Mouse (Mus musculus) adrenal gland, postnatal 36 days (tissue): ENCODE measurements around the gene Tsga10. TPM values are rescaled to one million over a fixed set of nuclear protein-coding genes. Genes with fewer than 3 reads are reported as not detected.
A peak's percentile ranks its signal among the peaks of the same experiment; 100 is the strongest.

Experiments
- DNase-seq, 2 experiments: peaks; one replicate each; pipeline ENCODE4 v3.0.0; 2021; ENCODE audit warnings: mixed read lengths in 1 of 2
- long read RNA-seq, 2 experiments: library from polyadenylated mRNA; stranded (forward); transcript quantifications; one replicate each; pipeline ENCODE4 v2.0.0; 2021; ENCODE audit warnings: borderline sequencing depth in 2 of 2
- total RNA-seq, 2 experiments: library from RNA; stranded (reverse); gene quantifications; 2 replicates each; pipeline ENCODE4 v1.2.3; 2021

The Tsga10 gene
- total RNA-seq: 1 to 10 TPM; 5.1 to 5.2 TPM
- long read RNA-seq, experiment 1, partial matches to known transcripts: 0 of 1 reads
- long read RNA-seq, experiment 1, other reads (novel, unspliced or antisense): 1 of 1 reads
- long read RNA-seq, experiment 2, partial matches to known transcripts: 0 of 1 reads
- long read RNA-seq, experiment 2, other reads (novel, unspliced or antisense): 1 of 1 reads

DNA sequence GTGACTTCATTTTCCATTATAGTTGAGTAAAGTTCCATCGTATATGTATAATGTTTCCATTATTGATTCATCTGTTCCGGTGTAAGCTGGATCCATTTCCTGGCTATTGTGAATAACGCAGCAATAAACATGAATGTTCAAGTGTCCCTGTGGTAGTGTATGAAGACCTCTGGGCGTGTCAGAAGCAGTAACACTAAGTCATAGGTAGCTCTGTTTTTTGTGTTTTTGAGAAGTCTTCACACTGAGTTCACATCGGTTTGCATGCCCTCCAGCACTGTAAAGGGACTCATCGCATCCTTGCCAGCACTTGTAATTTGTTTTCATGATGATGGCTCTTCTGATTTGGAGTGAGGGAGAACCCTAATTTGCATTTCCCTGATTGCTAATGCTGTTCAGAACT is at the start of gene Tsga10:
TSS of gene Tsga10 (minus strand) at position 144 of the 400 bp plus-strand sequence.
- DNase-seq: no peak

DNA sequence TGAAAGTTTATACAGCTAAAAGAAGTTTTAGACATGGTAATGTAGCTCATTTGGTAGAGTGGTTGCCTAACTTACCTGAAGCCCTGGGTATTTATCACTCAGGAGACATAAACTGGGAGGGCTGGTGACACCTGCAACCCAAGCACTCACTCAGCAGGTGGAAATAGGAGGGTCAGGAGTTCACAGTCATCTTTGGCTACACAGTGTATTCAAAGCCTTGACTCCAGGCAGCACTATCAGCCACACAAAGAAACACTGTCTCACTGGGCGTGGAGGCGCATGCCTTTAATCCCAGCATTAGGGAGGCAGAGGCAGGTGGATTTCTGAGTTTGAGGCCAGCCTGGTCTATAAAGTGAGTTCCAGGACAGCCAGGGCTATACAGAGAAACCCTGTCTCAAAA is 46.5 kb upstream of the Tsga10 start:
- DNase-seq: no peak

DNA sequence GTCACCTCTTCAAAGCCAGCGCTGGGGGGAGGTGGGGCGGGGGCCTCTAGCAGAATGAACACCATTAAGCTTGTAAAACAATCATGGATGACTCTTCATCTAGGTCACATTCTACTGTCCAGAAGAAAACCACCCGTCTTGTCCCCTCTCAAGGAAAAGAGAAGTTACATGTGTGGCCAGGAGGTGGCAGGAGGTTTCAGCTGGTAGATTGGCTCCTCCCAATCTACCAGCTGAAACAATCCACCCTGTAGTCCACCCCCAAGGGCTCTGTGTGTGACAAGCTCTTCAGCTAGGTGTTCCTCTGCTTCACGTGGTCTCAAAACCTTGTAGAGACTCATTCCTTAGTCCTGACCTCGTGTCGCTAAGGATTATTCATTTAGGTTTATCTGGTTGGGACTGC is 36.9 kb upstream of the Tsga10 start:
- DNase-seq: peak; percentile 20 to 52

DNA sequence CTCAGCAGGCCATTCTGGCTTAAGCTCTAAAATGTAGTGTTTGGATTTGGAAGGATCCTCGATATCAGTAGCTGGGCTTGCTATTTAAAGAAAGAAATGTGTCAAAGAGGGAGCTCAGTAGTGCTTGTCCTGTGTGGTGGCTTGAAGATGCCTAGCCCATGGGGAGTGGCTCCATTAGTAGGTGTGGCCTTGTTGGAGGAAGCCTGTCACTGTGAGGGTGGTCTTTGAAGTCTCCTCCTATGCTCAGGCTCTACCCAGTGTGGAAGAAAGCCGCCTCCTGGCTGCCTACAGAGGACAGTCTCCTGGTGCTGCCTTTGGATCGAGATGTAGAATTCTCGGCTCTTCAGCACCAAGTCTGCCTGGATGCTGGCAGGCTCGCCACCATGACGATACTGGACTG is 34.1 kb upstream of the Tsga10 start:
- no peak for DNase-seq

DNA sequence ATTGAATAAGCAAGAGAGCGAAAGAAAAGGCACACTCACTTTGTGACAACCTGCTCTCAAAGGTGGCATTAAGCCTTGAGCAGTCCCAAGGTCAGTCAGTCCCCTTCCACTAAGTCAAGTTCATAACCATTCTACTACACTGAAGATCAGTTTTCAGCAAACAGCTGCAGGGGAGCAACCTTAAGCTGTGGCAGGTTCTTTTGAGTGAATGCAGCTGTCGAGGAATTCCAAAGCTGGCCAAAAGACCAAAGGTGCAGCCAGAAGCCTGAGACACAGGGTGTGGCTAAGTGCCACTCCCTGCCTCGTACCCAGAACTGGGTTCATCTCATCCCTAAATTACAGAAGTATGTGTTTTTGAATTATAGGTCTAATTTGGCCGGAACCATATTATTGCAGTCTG is 33.6 kb upstream of the Tsga10 start:
- no peak for DNase-seq

DNA sequence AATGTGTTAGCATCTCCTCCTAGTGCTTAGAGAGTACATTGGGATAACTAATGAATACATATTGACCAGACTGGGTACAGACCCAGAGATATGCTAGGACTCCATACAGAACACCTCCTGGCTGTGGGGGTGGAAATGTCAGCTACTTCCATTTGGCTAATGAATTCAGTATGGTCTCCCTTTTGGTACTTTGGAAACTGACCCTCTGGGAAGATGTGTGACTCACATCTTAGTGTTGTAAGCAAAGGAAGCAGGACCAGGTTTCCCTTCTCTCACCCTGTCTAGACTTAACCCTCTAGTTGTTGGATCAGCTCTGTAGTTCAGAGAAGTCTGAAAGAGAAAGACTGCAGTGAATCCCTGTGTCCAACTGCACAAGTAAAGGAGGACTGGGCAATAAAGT is 28.4 kb upstream of the Tsga10 start:
- DNase-seq: no peak

DNA sequence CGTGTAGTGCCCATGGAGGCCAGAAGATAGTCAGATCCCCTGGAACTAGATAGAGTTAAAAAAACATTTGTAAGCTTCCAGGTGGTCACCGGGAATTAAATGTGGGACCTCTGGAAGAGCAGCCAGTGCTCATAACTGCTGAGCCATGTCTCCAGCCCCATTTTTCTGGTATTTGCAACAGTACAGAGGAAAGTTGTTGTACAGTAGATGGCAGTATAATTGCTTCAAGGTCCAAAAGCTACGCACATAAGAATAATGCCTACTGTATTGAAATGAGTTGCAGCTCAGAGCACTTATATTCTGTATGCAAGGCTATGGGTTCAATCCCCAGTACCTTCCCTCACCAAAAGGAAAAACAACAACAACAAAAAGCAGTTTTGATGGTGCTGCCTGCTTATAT is 25.2 kb upstream of the Tsga10 start:
- no peak for DNase-seq

DNA sequence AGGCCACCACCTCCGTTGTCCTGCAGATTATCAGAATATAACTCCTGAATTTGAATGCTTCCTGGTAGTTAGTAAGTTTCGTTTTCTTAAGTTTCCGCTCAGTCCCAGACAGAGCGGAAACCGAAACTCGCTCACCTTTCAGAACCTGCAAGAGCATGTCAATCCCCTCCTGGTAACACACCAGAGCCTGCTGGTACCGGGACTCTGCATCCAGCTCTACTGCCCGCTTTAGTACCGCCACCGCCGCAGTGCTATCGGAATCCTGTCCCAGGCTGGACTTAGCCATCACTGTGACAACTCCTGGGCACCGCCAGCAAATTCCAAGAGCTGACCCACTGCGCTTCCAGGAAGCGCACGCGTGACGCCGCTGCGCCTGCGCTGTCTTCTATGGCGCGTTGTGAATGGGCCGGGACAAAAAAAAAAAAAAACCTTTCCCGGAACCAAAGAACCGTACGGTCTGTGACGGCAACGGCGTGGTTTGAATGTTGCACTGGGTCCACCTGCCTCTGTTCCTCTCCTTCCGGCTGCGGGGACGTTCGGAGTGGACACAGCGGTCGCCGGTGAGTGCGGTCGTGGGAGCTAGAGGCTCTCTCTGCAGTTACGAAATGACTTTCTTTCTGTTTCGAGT is 23.9 kb upstream of the Tsga10 start, which contains the start of the genes Mitd1 and Mrpl30:
TSS of gene Mitd1 (minus strand) at position 387 of the 628 bp plus-strand sequence.
TSS of gene Mrpl30 (plus strand) at position 453 of the 628 bp plus-strand sequence.
- peak; percentile 91 to 92 for DNase-seq

DNA sequence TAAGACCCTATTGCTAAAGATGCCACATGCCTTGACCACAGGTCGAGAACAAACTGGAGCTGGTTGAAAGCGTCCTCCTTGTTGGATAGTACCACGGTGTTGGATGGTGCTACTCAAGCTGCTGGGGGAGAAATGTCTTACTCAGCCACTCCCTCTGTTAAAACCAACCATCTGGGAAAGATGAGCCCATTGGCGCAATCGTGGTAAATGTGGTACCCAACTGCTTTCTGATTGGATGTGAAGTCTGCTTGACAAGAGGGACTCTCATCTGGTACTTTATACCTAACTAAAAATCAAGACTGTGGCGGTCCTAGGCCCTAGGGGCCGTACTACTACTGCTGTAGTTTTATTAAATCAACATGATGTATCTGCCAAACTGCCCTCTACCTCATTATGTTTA is 23.0 kb upstream of the Tsga10 start:
- DNase-seq: no peak

DNA sequence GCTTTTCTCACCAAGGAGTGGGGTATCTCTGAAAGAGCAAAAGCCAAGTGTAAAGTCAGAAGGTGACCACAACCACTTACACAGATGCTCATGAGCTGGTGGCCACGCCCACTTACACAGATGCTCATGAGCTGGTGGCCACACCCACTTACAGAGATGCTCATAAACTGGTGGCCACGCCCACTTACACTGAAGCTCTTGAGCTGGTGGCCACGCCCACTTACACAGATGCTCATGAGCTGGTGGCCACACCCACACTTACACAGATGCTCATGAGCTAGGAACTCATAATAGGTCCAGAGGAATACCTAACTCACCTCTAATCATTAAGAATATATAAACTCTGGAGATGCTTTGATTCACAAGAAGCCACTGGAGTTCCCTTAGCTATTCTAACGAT is 18.2 kb upstream of the Tsga10 start:
- DNase-seq: no peak

DNA sequence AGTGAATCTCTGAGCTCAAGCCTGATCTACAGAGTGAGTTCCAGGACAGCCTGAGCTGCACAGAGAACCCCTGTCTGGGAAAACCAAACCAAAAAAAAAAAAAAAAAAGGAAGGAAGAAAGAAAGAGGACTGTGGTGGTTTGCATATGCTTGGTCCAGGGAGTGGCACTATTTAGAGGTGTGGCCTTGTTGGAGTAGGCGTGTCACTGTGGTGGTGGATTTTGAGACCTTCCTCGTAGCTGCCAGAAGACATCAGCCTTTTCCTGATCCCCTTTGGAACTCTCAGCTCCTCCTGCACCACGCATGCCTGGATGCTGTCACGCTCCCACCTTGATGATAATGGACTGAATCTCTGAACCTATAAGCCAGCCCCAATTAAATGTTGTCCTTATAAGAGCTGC is 17.2 kb upstream of the Tsga10 start:
- no peak for DNase-seq

DNA sequence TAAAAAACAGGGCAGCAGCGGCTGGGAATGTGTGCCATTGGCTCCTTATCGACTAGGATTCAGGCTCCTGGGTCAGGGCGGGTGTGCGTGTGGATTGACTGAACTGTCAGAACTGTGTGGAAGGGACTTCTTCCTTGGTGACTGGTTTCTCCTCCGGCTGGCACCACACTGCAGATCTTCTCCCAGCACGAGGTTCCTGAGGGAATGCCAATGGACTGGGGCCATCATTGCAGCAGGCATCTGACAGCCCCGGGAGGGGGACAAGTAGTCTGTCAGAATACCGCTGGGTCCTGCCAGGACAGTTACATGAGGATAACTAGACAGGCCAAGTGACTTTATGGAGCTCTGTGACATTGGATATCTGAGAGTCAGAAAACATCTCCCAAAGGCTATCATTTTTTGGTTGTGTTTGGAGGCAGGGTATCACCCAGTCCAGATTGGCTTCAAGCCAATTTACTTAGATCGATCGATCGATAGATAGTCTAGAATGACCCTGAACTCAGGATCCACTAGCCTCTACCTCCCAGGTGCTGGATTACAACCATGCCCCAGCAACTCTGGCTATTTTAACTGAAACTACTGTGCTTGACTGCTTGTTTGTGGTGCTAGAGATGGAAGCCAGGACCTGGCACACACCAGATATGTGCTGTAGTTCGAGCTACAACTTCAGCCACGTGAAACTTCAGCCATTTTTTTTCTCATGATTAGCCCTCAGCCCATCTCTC is 11.7 kb upstream of the Tsga10 start:
- peak in 1 of 2 experiments; percentile 31 for DNase-seq

DNA sequence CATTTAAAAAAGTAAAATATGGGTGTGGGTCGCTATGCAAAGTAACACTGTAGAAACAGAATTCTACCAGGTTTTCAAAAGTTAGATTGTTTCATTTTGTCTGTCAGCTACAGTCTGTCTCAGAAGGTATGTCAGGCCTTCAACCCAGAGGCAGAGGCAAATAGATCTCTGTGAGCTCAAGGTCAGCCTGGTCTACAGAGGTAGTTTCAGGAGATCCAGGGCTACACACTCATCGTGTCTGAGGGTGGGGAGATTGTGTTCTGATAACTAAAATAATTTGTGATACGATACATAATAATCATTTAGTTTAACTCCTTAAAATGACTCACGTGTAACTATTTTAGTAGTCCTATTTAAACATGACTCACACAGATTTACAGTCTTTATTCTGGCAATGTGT is 6.9 kb upstream of the Tsga10 start:
- no peak for DNase-seq

DNA sequence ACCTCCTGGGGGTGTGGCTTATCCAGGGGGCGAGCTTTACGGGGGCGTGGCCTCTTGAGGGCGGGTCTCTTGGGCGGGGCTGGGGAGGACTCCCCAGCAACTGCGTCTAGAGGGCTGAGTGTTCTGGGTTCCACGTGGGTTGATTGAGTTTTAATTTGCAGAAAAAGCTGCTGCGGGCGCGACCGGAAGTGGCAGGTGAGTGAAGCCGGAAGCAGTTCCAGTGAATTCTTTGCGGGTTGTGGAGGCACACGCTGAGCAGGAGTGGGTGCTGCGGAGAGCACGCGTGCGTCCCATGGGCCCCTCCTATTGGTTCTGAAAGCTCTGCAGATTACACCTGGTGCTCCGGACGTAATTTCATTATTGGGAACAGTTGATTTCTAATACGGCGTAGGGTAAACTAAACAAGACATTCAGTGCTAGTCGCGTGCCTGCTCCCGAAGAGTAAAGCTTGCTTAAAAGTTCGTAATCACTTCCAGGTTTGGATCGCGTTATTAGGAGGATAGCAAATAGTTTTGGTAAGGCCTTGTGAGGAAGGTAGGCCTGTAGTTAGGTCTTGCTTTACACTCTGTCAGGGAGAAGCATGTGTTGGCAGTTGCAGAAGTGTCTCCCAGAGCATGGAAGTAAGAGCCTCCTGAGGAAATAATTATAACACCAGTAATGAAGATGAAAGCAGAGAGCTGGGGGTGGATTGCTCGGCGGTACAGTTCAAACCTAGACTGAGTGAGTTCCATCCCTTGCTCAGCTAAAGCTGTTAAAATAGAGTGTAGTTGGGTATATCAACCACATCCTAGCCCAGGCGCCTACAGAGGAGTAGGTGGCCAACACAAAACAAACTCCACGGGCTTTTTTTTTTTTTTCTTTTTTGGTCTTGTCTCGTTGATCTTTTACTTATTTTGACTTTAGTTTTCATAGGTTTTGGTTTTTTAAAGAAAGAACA is 6.2 kb upstream of the Tsga10 start:
- DNase-seq: peak; percentile 86 to 89

DNA sequence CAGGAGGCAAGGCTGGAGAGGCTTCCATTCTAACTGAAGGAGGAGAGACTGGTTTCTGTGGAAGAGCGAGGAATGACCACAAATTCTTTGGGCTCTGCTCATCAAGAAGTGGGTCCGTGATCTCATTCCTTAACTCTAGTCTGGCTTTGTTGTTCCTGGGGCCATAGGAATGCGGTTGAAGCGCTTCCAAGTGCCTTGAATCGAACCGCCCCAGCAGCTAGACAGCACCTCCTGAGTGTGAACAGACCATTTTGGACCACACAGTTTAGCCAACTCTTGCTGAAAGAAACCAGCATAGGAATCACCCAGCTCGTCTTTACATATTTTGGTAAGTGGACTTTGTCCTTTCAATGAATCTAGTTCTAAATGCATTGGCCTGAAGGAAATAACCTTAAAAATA is 5.5 kb upstream of the Tsga10 start, which contains the start of gene Lipt1:
TSS of gene Lipt1 (plus strand) at position 35 of the 400 bp plus-strand sequence.
- DNase-seq: peak; percentile 20 to 29

DNA sequence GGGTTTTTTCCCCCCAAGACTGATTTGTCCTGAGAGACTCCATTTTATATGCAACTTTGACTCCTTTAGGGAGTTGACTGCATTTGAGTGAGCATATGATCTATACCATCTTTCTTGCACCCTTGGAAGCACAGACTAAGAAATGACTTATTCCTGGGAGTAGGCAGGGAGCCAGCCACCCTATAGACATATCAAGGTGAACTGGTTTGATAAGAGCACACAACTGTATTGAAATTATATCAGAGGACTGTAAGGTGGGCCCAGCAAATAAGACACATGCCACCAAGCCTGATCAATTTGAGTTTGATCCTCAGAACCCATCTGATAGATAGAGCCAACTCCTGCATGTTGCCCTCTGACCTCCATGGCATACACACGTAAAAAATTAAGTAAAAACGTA is 3.1 kb upstream of the Tsga10 start:
- no peak for DNase-seq

DNA sequence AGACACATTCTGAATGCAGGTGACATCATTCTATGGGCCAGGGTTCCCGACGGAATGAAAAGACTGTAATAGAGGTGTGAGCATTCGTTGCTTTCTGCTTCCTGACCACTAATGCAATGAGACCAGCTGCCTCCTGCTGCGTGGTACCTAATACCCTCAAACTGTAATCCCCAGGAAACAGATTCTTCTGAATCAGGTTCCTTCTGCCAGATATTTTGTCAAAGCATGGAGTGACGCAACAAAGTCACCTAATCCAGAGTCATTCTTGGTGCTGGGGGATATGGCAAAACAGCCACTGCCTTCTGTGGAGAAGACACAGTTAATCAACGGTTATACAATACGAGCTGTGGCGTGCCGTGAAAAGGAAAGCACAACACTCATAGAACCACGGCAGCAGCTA is 2.4 kb upstream of the Tsga10 start:
- DNase-seq: no peak

DNA sequence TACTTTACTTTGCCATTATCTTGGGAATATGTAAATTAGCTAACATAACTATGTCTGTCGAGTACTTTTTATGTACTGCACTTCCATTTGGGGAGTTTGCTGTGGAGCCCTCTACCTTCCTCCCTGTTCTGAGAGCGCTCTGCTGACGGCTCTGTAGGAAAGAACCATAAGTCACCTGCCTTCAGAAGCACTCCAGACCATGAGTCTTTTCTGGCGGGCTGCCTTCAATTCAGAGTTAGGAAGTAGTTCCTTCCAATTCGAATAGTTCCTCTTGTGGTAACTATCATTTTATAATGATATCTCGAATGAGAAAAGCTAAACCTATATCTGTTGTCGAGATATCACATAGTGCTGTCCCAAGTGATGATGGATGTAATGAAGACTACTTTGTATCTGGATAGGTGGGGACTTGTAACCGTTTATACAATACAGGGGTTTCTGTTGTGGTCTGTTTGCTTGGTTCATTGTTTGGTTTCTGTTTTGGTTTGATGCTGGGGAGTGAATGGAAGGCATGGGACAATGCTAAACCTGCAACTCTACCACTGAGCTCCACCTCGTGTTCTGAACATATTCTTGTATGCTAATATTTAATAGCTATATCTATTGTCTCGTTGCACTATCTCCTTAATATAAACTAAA is 1.6 kb upstream of the Tsga10 start:
- no peak for DNase-seq

DNA sequence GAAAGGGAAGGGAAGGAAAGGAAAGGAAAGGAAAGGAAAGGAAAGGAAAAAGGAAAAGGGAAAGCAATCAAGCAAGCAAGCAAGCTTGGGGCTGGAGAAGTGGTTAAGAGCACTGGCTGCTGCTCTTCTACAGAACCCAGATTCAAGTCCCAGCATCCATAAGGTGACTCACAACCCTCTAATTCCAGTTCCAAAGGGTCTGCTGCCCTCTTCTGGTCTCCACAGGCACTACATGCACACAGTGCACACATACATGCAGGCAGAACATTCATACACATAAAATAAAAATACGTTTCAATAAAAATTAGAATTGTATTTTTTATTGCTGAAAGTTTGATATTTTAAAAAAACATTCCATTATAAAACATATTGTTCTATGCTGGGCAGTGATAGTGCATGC is 827 bp upstream of the Tsga10 start:
- DNase-seq: peak; percentile 69 to 70

DNA sequence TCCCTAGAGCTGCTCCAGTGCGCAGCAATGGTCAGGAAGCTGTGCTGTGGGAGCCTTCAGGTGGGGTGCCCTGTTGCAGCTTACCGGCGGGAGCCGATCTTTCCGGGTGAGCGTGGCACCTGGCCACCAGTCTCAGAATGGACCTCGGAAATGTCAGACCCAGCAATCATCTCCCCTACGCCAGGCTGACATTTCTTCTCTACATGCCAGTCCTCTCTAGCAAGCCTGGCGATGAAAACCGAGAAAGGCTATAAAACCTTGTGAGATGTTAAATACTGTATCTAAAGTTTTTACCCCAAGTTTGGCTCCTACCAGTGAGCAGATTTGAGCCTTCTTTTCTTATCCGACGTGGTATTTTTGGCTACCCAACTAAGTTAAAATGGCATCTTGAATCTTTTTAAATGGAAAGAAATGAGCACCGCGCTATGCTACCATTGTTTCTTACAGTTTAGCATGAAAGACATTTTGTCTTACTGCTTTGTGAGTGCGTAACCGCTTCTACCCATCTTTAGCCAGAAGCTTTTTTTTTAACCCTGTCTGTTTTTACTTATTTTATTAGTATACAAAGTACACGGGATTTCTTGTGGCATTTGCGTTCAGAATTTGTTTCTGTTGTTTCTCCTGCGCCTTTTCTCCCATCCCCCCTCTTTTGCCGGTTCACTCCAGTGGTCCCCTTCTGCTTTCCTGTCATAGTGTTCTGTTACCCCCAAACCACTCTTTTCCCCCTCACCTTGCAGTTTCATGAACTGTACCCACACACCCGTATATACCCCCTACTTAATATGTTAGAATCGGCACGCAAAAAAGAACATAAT is 621 bp downstream of the Tsga10 start:
- DNase-seq: no peak
